Mouse (Mus musculus) thymus, postnatal 10 days (tissue): ENCODE data around the gene Tipin.

Source experiments
- DNase-seq, 2 experiments: peaks; one replicate each; pipeline ENCODE4 v3.0.0; 2021; ENCODE audit warnings: low spot score in 2 of 2

Gene Tipin

GRCm38 (mm10) chr9:64343656-64344055 is 62.3 kb downstream of the Tipin start:
- DNase-seq: no peak

GRCm38 (mm10) chr9:64345931-64346330 is 64.5 kb downstream of the Tipin start:
- no peak for DNase-seq

GRCm38 (mm10) chr9:64347377-64347776 is 66.0 kb downstream of the Tipin start:
- no peak for DNase-seq

GRCm38 (mm10) chr9:64349490-64349889 is 68.1 kb downstream of the Tipin start:
- DNase-seq: no peak

- DNase-seq: peak in 1 of 2 experiments; percentile 25
Measured at GRCm38 (mm10) chr9:64351191-64351590, 69.8 kb downstream of the Tipin start.
